Mouse (Mus musculus) gastrocnemius, postnatal 25 days (tissue): ENCODE measurements around the gene C5ar1. TPM values are rescaled to one million over a fixed set of nuclear protein-coding genes. Genes with fewer than 3 reads are reported as not detected.
"Not testable (repeated sequence)": the region's sequence is repeated elsewhere in the genome, so short reads cannot be mapped to it uniquely, and the experiment has no call there.

Experiments
- DNase-seq: peaks from one replicate; pipeline ENCODE4 v3.0.0; 2022
- long read RNA-seq, 2 experiments: library from polyadenylated mRNA; stranded (forward); transcript quantifications; one replicate each; pipeline ENCODE4 v2.0.0; 2021
- total RNA-seq, 2 experiments: library from RNA; stranded (reverse); gene quantifications; 1 replicate in 1 of 2; 2 replicates in 1 of 2; pipeline ENCODE4 v1.2.3; 2021

C5ar1 gene
- total RNA-seq = 1 to 10 TPM; 1.6 to 2.9 TPM
- long read RNA-seq, experiment 1, partial matches to known transcripts = 0 of 3 reads
- long read RNA-seq, experiment 1, other reads (novel, unspliced or antisense) = 0 of 3 reads
- long read RNA-seq, experiment 2, partial matches to known transcripts = 0 of 2 reads
- long read RNA-seq, experiment 2, other reads (novel, unspliced or antisense) = 0 of 2 reads

DNA sequence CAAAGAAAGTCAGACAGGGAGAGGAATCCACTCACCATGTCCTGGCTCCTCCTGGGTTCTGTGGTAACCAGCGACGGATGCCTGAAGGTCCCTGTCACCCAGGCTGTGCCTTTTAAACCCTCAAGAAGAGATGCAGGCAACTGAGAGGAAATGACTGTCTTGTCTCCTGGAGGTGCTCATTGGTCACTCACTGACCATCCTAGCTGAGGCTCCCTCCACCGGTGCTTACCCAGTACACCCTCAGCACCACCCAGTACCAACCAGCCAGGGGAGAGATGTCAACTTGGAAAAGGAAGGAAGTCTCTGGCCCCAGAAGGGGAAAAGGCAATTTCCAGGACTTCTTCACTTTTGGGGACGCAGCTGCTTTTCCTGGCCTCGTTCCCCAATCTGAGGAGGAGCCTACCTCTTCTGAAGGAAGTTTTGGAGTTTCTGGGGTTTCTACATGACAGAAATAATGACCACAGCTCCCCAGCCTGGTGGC is at the start of gene C5ar1:
TSS of gene C5ar1 (minus strand) at position 431 of the 481 bp plus-strand sequence.
- no peak for DNase-seq

- DNase-seq = no peak
These were observed 49.4 kb upstream of the C5ar1 start for GRCm38 (mm10) chr7:16308555-16309317.

DNA sequence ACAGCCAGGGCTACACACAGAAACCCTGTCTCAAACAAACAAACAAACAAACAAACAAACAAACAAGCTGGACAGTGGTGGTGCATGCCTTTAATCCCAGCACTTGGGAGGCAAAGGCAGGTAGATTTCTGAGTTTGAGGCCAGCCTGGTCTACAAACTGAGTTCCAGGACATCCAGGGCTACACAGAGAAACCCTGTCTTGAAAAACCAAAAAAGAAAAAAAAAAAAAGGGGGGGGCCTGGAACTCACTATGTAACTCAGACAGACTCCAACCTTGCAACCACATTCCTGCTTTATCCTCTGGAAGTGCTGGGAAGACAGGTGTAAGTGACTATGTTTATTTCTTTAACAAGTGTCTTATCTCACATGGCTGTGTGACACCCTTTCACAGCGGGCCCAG is 48.8 kb upstream of the C5ar1 start, which contains the start of gene Bbc3:
TSS of gene Bbc3 (plus strand) at position 301 of the 400 bp plus-strand sequence.
- DNase-seq = not testable (repeated sequence)

DNA sequence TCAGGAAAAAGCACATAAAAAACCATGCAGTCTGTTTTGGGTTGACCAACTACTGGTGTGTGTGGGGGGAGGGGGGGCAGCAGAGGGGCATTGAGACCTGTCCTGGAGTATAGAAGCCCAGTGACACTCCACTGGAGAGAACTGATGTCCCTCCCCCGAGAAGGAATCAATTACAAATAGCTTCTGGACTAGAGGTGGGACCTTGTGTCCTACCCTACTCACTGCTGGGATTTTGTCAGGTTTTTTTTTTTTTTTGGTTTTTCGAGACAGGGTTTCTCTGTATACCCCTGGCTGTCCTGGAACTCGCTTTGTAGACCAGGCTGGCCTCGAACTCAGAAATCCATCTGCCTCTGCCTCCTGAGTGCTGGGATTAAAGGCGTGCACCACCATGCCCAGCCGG is 47.8 kb upstream of the C5ar1 start:
- DNase-seq = not testable (repeated sequence)

DNA sequence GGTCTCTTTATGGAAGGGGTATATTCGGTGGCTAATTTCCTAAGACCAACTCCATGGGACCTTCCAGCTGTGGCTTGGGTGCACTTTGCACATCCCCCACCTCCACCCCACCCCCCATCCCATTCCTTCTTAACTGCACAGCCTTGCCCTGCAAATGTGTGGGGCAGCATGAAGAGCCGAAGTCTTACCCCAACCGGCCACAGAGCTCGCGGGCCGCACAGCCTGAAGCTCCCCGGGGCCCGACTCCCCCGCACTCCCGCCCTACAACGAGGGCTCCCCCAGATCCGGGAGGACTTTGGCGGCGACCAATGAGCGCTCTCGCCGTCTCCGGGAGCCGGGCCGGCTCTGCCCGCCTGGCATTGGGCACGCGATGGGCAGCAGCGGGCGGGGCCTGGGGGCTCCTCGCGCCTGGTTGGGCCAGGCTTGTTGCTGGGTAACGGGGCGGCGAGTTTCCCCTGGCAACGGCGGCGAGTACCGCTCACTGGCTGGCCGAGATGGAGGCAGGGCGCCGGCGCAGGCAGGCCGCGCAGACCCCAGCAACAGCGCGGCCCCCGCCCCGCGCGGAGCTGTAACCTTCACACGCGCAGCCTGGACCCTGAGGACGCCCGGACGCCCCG is 40.2 kb upstream of the C5ar1 start:
- peak; percentile 91 for DNase-seq

DNA sequence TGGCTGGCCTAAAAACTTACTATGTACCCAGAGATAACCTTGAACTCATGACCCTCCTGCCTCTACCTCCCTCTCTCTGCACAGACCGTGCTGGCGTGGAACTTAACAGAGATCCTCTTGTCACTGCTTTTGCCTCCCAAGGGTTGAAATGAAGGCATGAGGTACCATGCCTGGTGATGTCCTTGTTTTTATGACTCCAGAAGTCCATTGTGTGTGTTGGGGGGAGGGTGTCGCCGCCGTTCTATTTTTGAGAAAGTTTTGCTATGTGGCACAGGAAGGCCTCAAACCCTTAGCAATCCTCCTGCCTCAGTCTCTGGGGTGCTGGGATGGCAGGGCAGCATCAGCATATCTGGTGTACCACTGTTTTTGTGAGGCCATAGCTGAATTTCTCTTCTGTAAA is 39.6 kb upstream of the C5ar1 start:
- DNase-seq = no peak

DNA sequence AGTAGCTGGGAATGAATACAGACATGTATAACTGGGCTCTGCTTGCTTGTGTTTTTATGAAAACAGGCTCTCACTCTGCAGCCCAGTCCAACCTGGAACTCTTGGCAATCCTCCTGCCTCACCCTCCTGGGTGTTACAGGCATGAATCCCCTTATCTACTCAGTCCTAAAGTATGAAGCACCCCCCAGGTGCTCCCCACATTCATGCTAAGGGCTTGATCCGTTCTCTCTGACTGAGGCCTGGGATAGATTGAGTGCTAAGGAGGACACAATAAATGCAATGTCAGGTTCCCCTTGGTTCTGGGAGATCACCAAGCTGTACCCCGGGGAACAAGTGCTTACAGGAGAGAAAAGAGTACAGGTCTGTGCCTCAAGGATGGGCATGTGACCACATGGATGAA is 38.3 kb upstream of the C5ar1 start:
- DNase-seq = no peak

- peak; percentile 86 for DNase-seq
These were observed 37.5 kb upstream of the C5ar1 start for GRCm38 (mm10) chr7:16296766-16297390.

- DNase-seq = no peak
These were observed 36.8 kb upstream of the C5ar1 start for GRCm38 (mm10) chr7:16296146-16296545.

DNA sequence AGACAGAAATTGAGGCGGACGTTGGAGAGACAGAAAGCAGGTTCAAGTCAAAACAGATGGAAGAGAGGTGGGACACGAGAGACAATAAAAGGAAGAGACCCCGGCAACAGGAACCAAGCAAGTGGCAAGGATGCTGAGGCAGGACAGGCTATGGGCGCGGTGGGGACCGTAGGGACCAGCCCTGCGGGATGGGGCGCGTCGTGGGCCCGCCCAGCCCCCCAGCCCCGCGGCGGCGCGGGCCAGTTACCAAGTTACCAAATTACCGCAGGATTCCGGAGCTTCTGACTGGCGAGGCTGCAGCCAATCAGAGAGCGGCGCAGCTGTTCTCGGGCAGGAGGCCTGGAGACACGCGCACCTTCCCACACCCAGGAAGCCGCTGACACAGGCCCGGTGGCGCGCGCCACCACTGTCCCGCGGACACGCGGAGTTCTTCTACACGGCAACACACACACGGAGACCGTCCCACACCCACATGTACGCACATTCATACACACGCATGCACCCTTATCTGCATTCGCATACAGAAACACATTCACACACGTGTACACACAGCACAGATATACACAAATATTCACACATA is 36.1 kb upstream of the C5ar1 start:
- peak; percentile 86 for DNase-seq

DNA sequence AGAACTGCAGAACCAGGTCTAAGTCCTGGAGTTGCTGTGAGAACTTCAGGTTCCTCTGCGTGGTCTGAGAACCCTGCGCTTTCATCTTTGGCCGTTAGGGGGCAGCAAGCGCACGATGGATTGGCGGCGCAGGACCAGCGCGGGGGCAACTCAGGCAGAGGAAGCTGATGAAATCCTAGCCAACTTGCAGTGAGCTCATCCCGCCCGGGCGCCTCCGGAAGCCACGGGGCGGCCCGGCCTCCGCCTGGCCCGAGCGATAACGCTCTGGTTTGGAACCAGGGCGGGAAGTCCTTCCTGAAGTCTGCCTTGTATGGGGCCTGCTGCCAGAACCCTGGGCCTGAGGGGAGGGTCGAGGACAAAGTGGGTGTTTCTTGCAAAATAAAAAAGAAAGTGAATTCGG is 35.5 kb upstream of the C5ar1 start:
- DNase-seq = peak; percentile 92

DNA sequence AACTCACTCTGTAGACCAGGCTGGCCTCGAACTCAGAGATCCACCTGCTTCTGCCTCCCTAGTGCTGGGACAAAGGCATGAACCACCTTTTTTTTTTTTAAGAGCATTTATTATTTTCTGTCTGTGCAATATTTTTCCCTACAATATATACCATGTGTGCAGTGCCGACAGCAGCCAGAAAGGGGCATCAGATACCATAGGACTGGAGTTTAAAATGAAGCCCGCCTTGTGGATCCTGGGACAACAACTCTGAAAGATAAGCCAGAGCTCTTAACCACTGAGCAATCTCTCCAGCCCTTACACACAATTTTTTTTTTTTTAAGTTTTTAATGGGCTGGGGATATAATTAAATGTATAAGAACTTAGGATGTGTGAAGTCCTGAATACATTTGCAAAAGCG is 35.0 kb upstream of the C5ar1 start:
- DNase-seq = no peak

DNA sequence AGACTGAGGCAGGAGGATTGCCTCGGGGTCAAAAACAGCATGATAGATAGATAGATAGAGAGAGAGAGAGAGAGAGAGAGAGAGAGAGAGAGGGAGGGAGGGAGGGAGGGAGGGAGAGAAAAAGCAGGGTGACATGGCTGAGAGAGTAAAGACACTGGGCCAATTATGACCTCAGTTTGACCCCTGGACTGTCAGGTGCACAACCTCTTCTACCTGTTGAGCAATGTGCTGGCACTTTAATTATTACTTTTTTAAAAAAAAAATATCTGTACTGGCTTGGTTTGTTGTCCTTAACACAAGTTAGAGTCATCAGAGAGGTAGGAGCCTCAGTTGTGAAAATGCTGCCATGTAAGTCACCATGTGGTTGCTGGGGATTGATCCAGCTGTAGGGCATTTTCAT is 28.5 kb upstream of the C5ar1 start:
- no peak for DNase-seq

GRCm38 (mm10) chr7:16287016-16287415 is 27.7 kb upstream of the C5ar1 start:
- no peak for DNase-seq

GRCm38 (mm10) chr7:16286026-16286961 is 27.0 kb upstream of the C5ar1 start, which contains the start of gene Ccdc9:
TSS of gene Ccdc9 (minus strand) at chr7:16286795.
- peak; percentile 99 for DNase-seq

GRCm38 (mm10) chr7:16285450-16286025 is 26.2 kb upstream of the C5ar1 start:
- DNase-seq = peak; percentile 86

DNA sequence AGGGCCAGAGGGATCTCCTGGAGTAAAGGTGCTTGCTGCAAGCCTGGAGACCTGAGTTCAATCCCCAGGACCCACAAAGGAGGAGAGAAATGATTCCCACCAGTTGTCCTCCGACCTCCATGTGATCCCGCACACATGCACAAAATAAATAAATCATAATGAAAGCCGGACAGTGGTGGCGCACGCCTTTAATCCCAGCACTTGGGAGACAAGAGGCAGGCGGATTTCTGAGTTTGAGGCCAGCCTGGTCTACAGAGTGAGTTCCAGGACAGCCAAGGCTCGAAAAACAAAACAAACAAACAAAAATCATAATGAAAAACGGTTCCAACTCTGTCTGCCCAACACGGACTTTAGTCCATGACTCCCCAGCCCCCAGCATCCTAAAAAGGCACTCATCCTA is 25.6 kb upstream of the C5ar1 start:
- no peak for DNase-seq

DNA sequence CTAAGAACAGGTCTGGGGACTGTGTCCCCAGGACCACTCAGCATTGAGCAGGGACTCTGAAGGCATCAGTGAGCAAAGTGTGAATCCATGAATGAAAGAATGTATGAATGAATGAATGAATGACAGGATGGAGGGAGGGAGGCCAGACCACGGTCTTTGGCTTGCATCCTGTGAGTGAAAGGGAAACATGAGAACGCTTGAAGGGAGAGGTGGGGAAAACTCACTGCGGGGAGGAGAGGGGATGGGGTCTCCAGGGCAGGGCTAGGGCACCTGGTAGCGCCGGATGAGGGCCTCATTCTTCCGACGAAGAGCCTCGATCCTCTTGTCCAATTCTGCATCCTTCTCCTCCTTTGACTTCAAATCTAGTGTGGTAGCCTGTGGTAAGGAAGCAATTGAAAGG is 24.7 kb upstream of the C5ar1 start:
- no peak for DNase-seq

DNA sequence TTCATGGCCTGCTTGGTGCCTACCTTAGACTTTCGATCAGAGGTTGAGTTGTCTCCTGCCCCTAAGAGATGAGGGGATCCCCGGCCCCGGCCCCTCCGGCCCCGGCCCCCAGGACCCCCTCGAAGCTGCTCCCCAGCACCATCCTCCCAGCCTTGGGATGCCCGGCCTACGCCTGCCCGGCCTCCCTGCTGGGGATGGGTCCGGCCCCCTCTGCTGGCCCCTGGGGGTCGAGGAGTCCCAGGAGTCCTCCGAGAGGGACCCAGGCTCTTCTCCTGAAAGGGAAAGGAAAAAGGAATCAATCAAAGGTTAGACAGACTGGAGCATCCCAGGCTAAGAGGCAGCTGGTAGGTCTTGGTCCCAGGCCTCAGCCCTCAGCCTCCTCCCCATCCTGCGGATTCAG is 23.0 kb upstream of the C5ar1 start:
- DNase-seq = no peak

GRCm38 (mm10) chr7:16280721-16281120 is 21.4 kb upstream of the C5ar1 start:
- DNase-seq = no peak
